Mouse (Mus musculus) stomach, embryonic 16.5 days (tissue): ENCODE data around the gene Armh3. TPM values are rescaled to one million over a fixed set of nuclear protein-coding genes. Genes with fewer than 3 reads are reported as not detected.

ENCODE experiments used
- ATAC-seq: fragments of 200-750 bp; cut with Nextera tagmentation; 2 replicates; pipeline ENCODE4 v1.8.0; 2017; ENCODE audit warnings: moderate number of reproducible peaks, moderate TSS enrichment; ENCODE audit not compliant: insufficient read depth, low FRiP score
- H3K27ac ChIP-seq: fragments of 300-500 bp; sonication (generic); 2 replicates; pipeline ENCODE4 v1.5.1; 2014; ENCODE audit warnings: low read length
- H3K27me3 ChIP-seq: fragments of 300-500 bp; sonication (generic); 2 replicates; pipeline ENCODE4 v1.6.1; 2014; ENCODE audit warnings: low read length, control low read depth, mixed read lengths; ENCODE audit not compliant: control insufficient read depth, insufficient read depth
- H3K36me3 ChIP-seq: fragments of 300-500 bp; sonication (generic); 2 replicates; pipeline ENCODE4 v1.6.1; 2014; ENCODE audit warnings: low read length; ENCODE audit not compliant: control insufficient read depth, insufficient read depth
- H3K4me1 ChIP-seq: fragments of 300-500 bp; sonication (generic); 2 replicates; pipeline ENCODE4 v1.6.1; 2014; ENCODE audit warnings: low read length, control low read depth, mixed read lengths; ENCODE audit not compliant: control insufficient read depth, insufficient read depth
- H3K4me2 ChIP-seq: fragments of 300-500 bp; sonication (generic); 2 replicates; pipeline ENCODE4 v1.6.1; 2014; ENCODE audit warnings: low read depth, low read length, mixed read lengths
- H3K4me3 ChIP-seq: fragments of 300-500 bp; sonication (generic); replicated peaks from 2 replicates; pipeline ENCODE4 v1.5.1; 2014; ENCODE audit warnings: mild to moderate bottlenecking, low read length
- H3K9ac ChIP-seq: fragments of 300-500 bp; sonication (generic); 2 replicates; pipeline ENCODE4 v1.6.1; 2014; ENCODE audit warnings: low read length
- H3K9me3 ChIP-seq: fragments of 300-500 bp; sonication (generic); replicated peaks from 2 replicates; pipeline ENCODE4 v1.6.1; 2016; ENCODE audit warnings: low read length, control low read depth; ENCODE audit not compliant: control insufficient read depth
- WGBS: fragments of 180-500 bp; shearing (Covaris S2); extraction: QIAGEN DNeasy Blood & Tissue Kit; methylation state at CpG from one replicate; pipeline ENCODE4 v1.1.7; 2014; 5-methylcytosine and 5-hydroxymethylcytosine counted together
- polyA plus RNA-seq: library from polyadenylated mRNA; unstranded; fragments of >200 nt; fragmentation: Nextera tagmentation; extraction: Ambion mirVana; gene quantifications from 2 replicates; pipeline ENCODE4 v1.2.1, GENCODE M21; 2015

Armh3 gene
- polyA plus RNA-seq, 1 experiment from 2014 or later, result 15.4 TPM

GRCm38 (mm10) chr19:45912376-45912775, 85.9 kb downstream of the Armh3 start:
- H3K9me3 ChIP-seq, result no peaks in the 10 kb centered on the region
- no peaks in the 10 kb centered on the region for H3K36me3 ChIP-seq
- no peaks in the 10 kb centered on the region for H3K27me3 ChIP-seq
- H3K4me1 ChIP-seq, result no peaks in the 10 kb centered on the region
- no peak overlapping the region for H3K4me3 ChIP-seq
- no peak overlapping the region for H3K4me2 ChIP-seq
- 85% methylated on average over 6 of the region's 6 CpGs for WGBS
- no peak for ATAC-seq
- no peak overlapping the region for H3K27ac ChIP-seq
- H3K9ac ChIP-seq, result no peak overlapping the region

GRCm38 (mm10) chr19:45911236-45912025, 86.9 kb downstream of the Armh3 start:
- H3K27ac ChIP-seq, result no peak overlapping the region
- no peak overlapping the region for H3K4me2 ChIP-seq
- H3K27me3 ChIP-seq, result no peaks in the 10 kb centered on the region
- 86% methylated on average over 10 of the region's 10 CpGs for WGBS
- H3K4me3 ChIP-seq, result no peak overlapping the region
- no peaks in the 10 kb centered on the region for H3K36me3 ChIP-seq
- no peaks in the 10 kb centered on the region for H3K9me3 ChIP-seq
- no peak for ATAC-seq
- H3K4me1 ChIP-seq, result no peaks in the 10 kb centered on the region
- no peak overlapping the region for H3K9ac ChIP-seq

- H3K9ac ChIP-seq, result no peak overlapping the region
- H3K4me1 ChIP-seq, result no peaks in the 10 kb centered on the region
- H3K36me3 ChIP-seq, result no peaks in the 10 kb centered on the region
- ATAC-seq, result no peak
- no peak overlapping the region for H3K4me3 ChIP-seq
- no peak overlapping the region for H3K27ac ChIP-seq
- no peaks in the 10 kb centered on the region for H3K27me3 ChIP-seq
- WGBS, result 92% methylated on average over 3 of the region's 3 CpGs
- H3K4me2 ChIP-seq, result no peak overlapping the region
- no peaks in the 10 kb centered on the region for H3K9me3 ChIP-seq
Measured at GRCm38 (mm10) chr19:45908246-45908645, 90.0 kb downstream of the Armh3 start.

- Histone ChIP-seq H3K9me3 (no peaks in the 10 kb centered on the region), H3K36me3 (no peaks in the 10 kb centered on the region), H3K27ac (no peak overlapping the region), H3K4me1 (no peaks in the 10 kb centered on the region), H3K4me2 (no peak overlapping the region), H3K27me3 (no peaks in the 10 kb centered on the region), H3K4me3 (no peak overlapping the region), H3K9ac (no peak overlapping the region)
- ATAC-seq, result no peak
- 87% methylated on average over 6 of the region's 6 CpGs for WGBS
Measured at GRCm38 (mm10) chr19:45907416-45907815, 90.9 kb downstream of the Armh3 start.

GRCm38 (mm10) chr19:45903861-45904260, 94.4 kb downstream of the Armh3 start:
- H3K4me3 ChIP-seq, result no peak overlapping the region
- 80% methylated on average over 3 of the region's 3 CpGs for WGBS
- no peak overlapping the region for H3K4me2 ChIP-seq
- H3K27me3 ChIP-seq, result no peaks in the 10 kb centered on the region
- H3K27ac ChIP-seq, result no peak overlapping the region
- H3K9me3 ChIP-seq, result no peaks in the 10 kb centered on the region
- no peak overlapping the region for H3K9ac ChIP-seq
- H3K36me3 ChIP-seq, result no peaks in the 10 kb centered on the region
- no peak for ATAC-seq
- no peaks in the 10 kb centered on the region for H3K4me1 ChIP-seq

GRCm38 (mm10) chr19:45902390-45903035, 95.8 kb downstream of the Armh3 start:
- ATAC-seq, result no peak
- Histone ChIP-seq H3K27me3 (no peaks in the 10 kb centered on the region), H3K4me3 (no peak overlapping the region), H3K27ac (no peak overlapping the region), H3K36me3 (no peaks in the 10 kb centered on the region), H3K9ac (no peak overlapping the region), H3K9me3 (no peaks in the 10 kb centered on the region), H3K4me2 (no peak overlapping the region), H3K4me1 (no peaks in the 10 kb centered on the region)
- 81% methylated on average over 8 of the region's 8 CpGs for WGBS

GRCm38 (mm10) chr19:45900836-45901235, 97.5 kb downstream of the Armh3 start:
- no peaks in the 10 kb centered on the region for H3K36me3 ChIP-seq
- H3K4me3 ChIP-seq, result no peak overlapping the region
- H3K27ac ChIP-seq, result no peak overlapping the region
- no peaks in the 10 kb centered on the region for H3K4me1 ChIP-seq
- no peaks in the 10 kb centered on the region for H3K9me3 ChIP-seq
- H3K27me3 ChIP-seq, result no peaks in the 10 kb centered on the region
- WGBS, result 90% methylated on average over 5 of the region's 5 CpGs
- no peak for ATAC-seq
- H3K9ac ChIP-seq, result no peak overlapping the region
- no peak overlapping the region for H3K4me2 ChIP-seq

GRCm38 (mm10) chr19:45895726-45896125, 102.6 kb downstream of the Armh3 start:
- Histone ChIP-seq H3K9me3 (no peaks in the 10 kb centered on the region), H3K36me3 (no peaks in the 10 kb centered on the region)
- WGBS, result 87% methylated on average over 1 of the region's 1 CpGs

GRCm38 (mm10) chr19:45882056-45882455, 116.2 kb downstream of the Armh3 start:
- Histone ChIP-seq H3K4me3 (no peak overlapping the region), H3K36me3 (no peaks in the 10 kb centered on the region), H3K4me1 (no peaks in the 10 kb centered on the region), H3K9me3 (no peaks in the 10 kb centered on the region), H3K27me3 (no peaks in the 10 kb centered on the region), H3K4me2 (no peak overlapping the region), H3K27ac (no peak overlapping the region), H3K9ac (no peak overlapping the region)
- WGBS, result 61% methylated on average over 3 of the region's 3 CpGs
- ATAC-seq, result no peak

More at GRCm38 (mm10) chr19:45895726-45896125, 102.6 kb downstream of the Armh3 start:
- Histone ChIP-seq H3K4me2 (no peak overlapping the region), H3K9ac (no peak overlapping the region), H3K27ac (no peak overlapping the region), H3K4me3 (no peak overlapping the region), H3K4me1 (no peaks in the 10 kb centered on the region), H3K27me3 (no peaks in the 10 kb centered on the region)
- ATAC-seq, result no peak
